Mouse (Mus musculus) intestine, postnatal 0 days (tissue): Measurements from ENCODE around the gene Dnaaf1. TPM values are rescaled to one million over a fixed set of nuclear protein-coding genes. Genes with fewer than 3 reads are reported as not detected.
A peak's percentile ranks its signal among the peaks of the same experiment; 100 is the strongest.

Source experiments
- ATAC-seq: fragments of 200-750 bp; cut with Nextera tagmentation; 2 replicates; pipeline ENCODE4 v1.8.0; 2017; ENCODE audit warnings: mild to moderate bottlenecking, moderate TSS enrichment, moderate library complexity
- H3K27ac ChIP-seq: fragments of 300-500 bp; sonication (generic); 2 replicates; pipeline ENCODE4 v1.5.1; 2014; ENCODE audit warnings: mild to moderate bottlenecking, low read depth, low read length, moderate library complexity
- H3K27me3 ChIP-seq: fragments of 300-500 bp; sonication (generic); replicated peaks from 2 replicates; pipeline ENCODE4 v1.6.1; 2014; ENCODE audit warnings: low read length, mixed read lengths; ENCODE audit not compliant: control insufficient read depth, insufficient read depth
- H3K36me3 ChIP-seq: fragments of 300-500 bp; sonication (generic); 2 replicates; pipeline ENCODE4 v1.6.1; 2014; ENCODE audit warnings: mild to moderate bottlenecking, moderate library complexity; ENCODE audit not compliant: control insufficient read depth, insufficient read depth
- H3K4me1 ChIP-seq: fragments of 300-500 bp; sonication (generic); replicated peaks from 2 replicates; pipeline ENCODE4 v1.6.1; 2014; ENCODE audit warnings: antibody characterized with exemption, low read length, mixed read lengths; ENCODE audit not compliant: control insufficient read depth, insufficient read depth
- H3K4me2 ChIP-seq: fragments of 300-500 bp; sonication (generic); replicated peaks from 2 replicates; pipeline ENCODE4 v1.6.1; 2014; ENCODE audit warnings: low read depth, mild to moderate bottlenecking, moderate library complexity
- H3K4me3 ChIP-seq: fragments of 300-500 bp; sonication (generic); 2 replicates; pipeline ENCODE4 v1.5.1; 2014; ENCODE audit warnings: low read depth, low read length
- H3K9ac ChIP-seq: fragments of 300-500 bp; sonication (generic); 2 replicates; pipeline ENCODE4 v1.6.1; 2014; ENCODE audit warnings: mild to moderate bottlenecking, low read depth, low read length
- H3K9me3 ChIP-seq: fragments of 300-500 bp; sonication (generic); 2 replicates; pipeline ENCODE4 v1.6.1; 2016; ENCODE audit warnings: mixed run types; ENCODE audit not compliant: control insufficient read depth
- CTCF ChIP-seq: sonication (generic); IDR thresholded peaks from 2 replicates; pipeline ENCODE4 v1.5.1; 2016; ENCODE audit warnings: low read depth, mild to moderate bottlenecking, control low read depth, antibody characterized with exemption, moderate library complexity
- WGBS: fragments of 180-500 bp; shearing (Covaris S2); extraction: QIAGEN DNeasy Blood & Tissue Kit; methylation state at CpG from one replicate; pipeline ENCODE4 v1.1.7; 2014; 5-methylcytosine and 5-hydroxymethylcytosine counted together
- polyA plus RNA-seq: library from polyadenylated mRNA; unstranded; fragments of >200 nt; fragmentation: Nextera tagmentation; extraction: Ambion mirVana; gene quantifications from 2 replicates; pipeline ENCODE4 v1.2.1, GENCODE M21; 2015

Dnaaf1 gene
- polyA plus RNA-seq, 1 experiment from 2014 or later = 3.6 TPM

GRCm38 (mm10) chr8:119591456-119591855, 16.4 kb downstream of the Dnaaf1 start:
- peak overlapping the region; percentile 28; the same call in 1 of the 2 replicates for H3K27ac ChIP-seq
- no peak for TF ChIP-seq CTCF
- no peak overlapping the region for H3K9ac ChIP-seq
- H3K36me3 ChIP-seq = no peaks in the 10 kb centered on the region; the same call in 1 of the 2 replicates
- H3K9me3 ChIP-seq = no peaks in the 10 kb centered on the region
- H3K4me3 ChIP-seq = no peak overlapping the region
- no peaks in the 10 kb centered on the region for H3K27me3 ChIP-seq
- H3K4me1 ChIP-seq = peaks cover 24% of the 10 kb centered on the region; the same call in 1 of the 2 replicates
- no peak for ATAC-seq
- no peak overlapping the region for H3K4me2 ChIP-seq
- WGBS = 67% methylated on average over 7 of the region's 7 CpGs

- Histone ChIP-seq H3K4me2 (peak overlapping the region; percentile 79), H3K36me3 (peaks cover 39% of the 10 kb centered on the region), H3K9me3 (no peaks in the 10 kb centered on the region), H3K4me1 (peaks cover 6% of the 10 kb centered on the region; the same call in 1 of the 2 replicates), H3K4me3 (no peak overlapping the region), H3K27ac (no peak overlapping the region), H3K27me3 (no peaks in the 10 kb centered on the region), H3K9ac (0 out of 2 replicates have a peak overlapping the region, but pooled peaks have one; percentile 51)
- no peak for ATAC-seq
- WGBS = 89% methylated on average over 4 of the region's 4 CpGs
- TF ChIP-seq CTCF = no peak
These were observed 28.7 kb downstream of the Dnaaf1 start for GRCm38 (mm10) chr8:119603771-119604170.

- TF ChIP-seq CTCF = no peak
- no peaks in the 10 kb centered on the region for H3K9me3 ChIP-seq
- peak overlapping the region; percentile 52 for H3K4me3 ChIP-seq
- H3K27me3 ChIP-seq = no peaks in the 10 kb centered on the region
- H3K27ac ChIP-seq = peak overlapping the region; percentile 30
- peaks cover 33% of the 10 kb centered on the region for H3K36me3 ChIP-seq
- ATAC-seq = no peak
- peak overlapping the region; percentile 79 for H3K4me2 ChIP-seq
- peak overlapping the region; percentile 51; the same call in 1 of the 2 replicates for H3K9ac ChIP-seq
- WGBS = 26% methylated on average over 12 of the region's 12 CpGs
- H3K4me1 ChIP-seq = peaks cover 6% of the 10 kb centered on the region; the same call in 1 of the 2 replicates
These were observed 29.4 kb downstream of the Dnaaf1 start for GRCm38 (mm10) chr8:119604398-119604803.

- under 1% methylated on average over 23 of the region's 23 CpGs for WGBS
- Histone ChIP-seq H3K9me3 (no peaks in the 10 kb centered on the region), H3K4me3 (peak within 1 kb of the TSS; percentile 52), H3K4me1 (peaks cover 6% of the 10 kb centered on the region; the same call in 1 of the 2 replicates), H3K27ac (peak within 1 kb of the TSS; percentile 30), H3K36me3 (peaks cover 28% of the 10 kb centered on the region), H3K4me2 (peak within 1 kb of the TSS; percentile 79), H3K9ac (peak within 1 kb of the TSS; percentile 51; the same call in 1 of the 2 replicates), H3K27me3 (no peaks in the 10 kb centered on the region)
- peak; percentile 96 for TF ChIP-seq CTCF
- ATAC-seq = peak; percentile 90
These were observed 30.0 kb downstream of the Dnaaf1 start, which contains the start of gene Taf1c for GRCm38 (mm10) chr8:119604996-119605395. Taf1c (minus strand) TSS chr8:119605222.

GRCm38 (mm10) chr8:119606224-119606623, 31.2 kb downstream of the Dnaaf1 start:
- no peak overlapping the region for H3K27ac ChIP-seq
- WGBS = 83% methylated on average over 2 of the region's 2 CpGs
- peaks cover 15% of the 10 kb centered on the region for H3K36me3 ChIP-seq
- H3K4me1 ChIP-seq = peaks cover 6% of the 10 kb centered on the region; the same call in 1 of the 2 replicates
- no peaks in the 10 kb centered on the region for H3K27me3 ChIP-seq
- ATAC-seq = no peak
- no peak overlapping the region for H3K4me2 ChIP-seq
- H3K9ac ChIP-seq = no peak overlapping the region
- H3K9me3 ChIP-seq = no peaks in the 10 kb centered on the region
- H3K4me3 ChIP-seq = no peak overlapping the region
- TF ChIP-seq CTCF = peak; percentile 58

- no peaks in the 10 kb centered on the region; the same call in 1 of the 2 replicates for H3K27me3 ChIP-seq
- ATAC-seq = no peak
- no peak within 1 kb of the TSS for H3K4me3 ChIP-seq
- TF ChIP-seq CTCF = no peak
- no peak within 1 kb of the TSS for H3K4me2 ChIP-seq
- 83% methylated on average over 26 of the region's 26 CpGs for WGBS
- no peak within 1 kb of the TSS for H3K9ac ChIP-seq
- no peak within 1 kb of the TSS for H3K27ac ChIP-seq
- H3K9me3 ChIP-seq = no peaks in the 10 kb centered on the region
- H3K4me1 ChIP-seq = no peaks in the 10 kb centered on the region
- no peaks in the 10 kb centered on the region for H3K36me3 ChIP-seq
These were observed 37.4 kb downstream of the Dnaaf1 start, which contains the start of gene Adad2 for GRCm38 (mm10) chr8:119612471-119612870. Adad2 (plus strand) TSS chr8:119612747.
